Mouse (Mus musculus) MEL (cell line): ENCODE data around the gene Otop1. TPM values are rescaled to one million over a fixed set of nuclear protein-coding genes. Genes with fewer than 3 reads are reported as not detected.

Experiments
- DNase-seq: peaks from one replicate; pipeline ENCODE4 v3.0.0; 2011; ENCODE audit warnings: low read depth, low spot score
- H3K27ac ChIP-seq: 2 replicates; pipeline ENCODE4 v1.5.1; 2012; ENCODE audit warnings: low read depth, mild to moderate bottlenecking, control low read depth, low read length, moderate library complexity; ENCODE audit not compliant: control insufficient read depth
- H3K27me3 ChIP-seq, 2 experiments: fragments of 150-350 bp in 1 of 2; sonication (generic) in 1 of 2; 2 replicates each; pipeline ENCODE4 v1.6.1; 2012; ENCODE audit warnings: low read length in 2 of 2, mild to moderate bottlenecking in 2 of 2, improper control_type of control experiment in 1 of 2, moderate library complexity in 1 of 2; ENCODE audit not compliant: insufficient read depth in 2 of 2, control insufficient read depth in 1 of 2
- H3K36me3 ChIP-seq, 2 experiments: 2 replicates each; pipeline ENCODE4 v1.6.1; 2012 to 2014; ENCODE audit warnings: low read length in 2 of 2, improper control_type of control experiment in 1 of 2, inconsistent platforms in 1 of 2, mild to moderate bottlenecking in 1 of 2; ENCODE audit not compliant: insufficient read depth in 2 of 2, control insufficient read depth in 1 of 2
- H3K4me1 ChIP-seq, 2 experiments: fragments of 150-350 bp in 1 of 2; sonication (generic) in 1 of 2; 2 replicates each; pipeline ENCODE4 v1.6.1; 2012; ENCODE audit warnings: low read length in 2 of 2, improper control_type of control experiment in 1 of 2, mild to moderate bottlenecking in 1 of 2; ENCODE audit not compliant: insufficient read depth in 2 of 2, control insufficient read depth in 1 of 2
- H3K4me3 ChIP-seq, 2 experiments: fragments of 150-350 bp in 1 of 2; sonication (generic) in 1 of 2; 2 replicates each; pipeline ENCODE4 v1.5.1; 2012; ENCODE audit warnings: low read depth in 2 of 2, low read length in 2 of 2, mild to moderate bottlenecking in 2 of 2, moderate library complexity in 2 of 2, control low read depth in 1 of 2, improper control_type of control experiment in 1 of 2; ENCODE audit not compliant: control insufficient read depth in 1 of 2, insufficient read depth in 1 of 2
- H3K79me2 ChIP-seq: 2 replicates; pipeline ENCODE4 v1.6.1; 2012; ENCODE audit warnings: mild to moderate bottlenecking, low read length, moderate library complexity; ENCODE audit not compliant: control insufficient read depth, poor library complexity, insufficient read depth
- H3K9ac ChIP-seq: 2 replicates; pipeline ENCODE4 v1.6.1; 2012; ENCODE audit warnings: low read depth, mild to moderate bottlenecking, control low read depth, low read length, moderate library complexity; ENCODE audit not compliant: control insufficient read depth, poor library complexity, severe bottlenecking
- H3K9me3 ChIP-seq: fragments of 150-350 bp; sonication (generic); replicated peaks from 2 replicates; pipeline ENCODE4 v1.6.1; 2012; ENCODE audit warnings: mild to moderate bottlenecking, low read length, improper control_type of control experiment, moderate library complexity; ENCODE audit not compliant: insufficient read depth
- CHD1 ChIP-seq: IDR thresholded peaks from 2 replicates; pipeline ENCODE4 v1.6.1; 2012; ENCODE audit warnings: low read depth, mild to moderate bottlenecking, inconsistent platforms, low read length, improper control_type of control experiment
- CHD2 ChIP-seq: IDR thresholded peaks from 2 replicates; pipeline ENCODE4 v1.6.1; 2011; ENCODE audit warnings: low read length, improper control_type of control experiment
- EP300 ChIP-seq, 2 experiments: IDR thresholded peaks; 2 replicates each; pipeline ENCODE4 v1.6.1; 2011; ENCODE audit warnings: improper control_type of control experiment in 2 of 2, low read length in 2 of 2, low read depth in 1 of 2, mild to moderate bottlenecking in 1 of 2
- ETS1 ChIP-seq: IDR thresholded peaks from 2 replicates; pipeline ENCODE4 v1.6.1; 2012; ENCODE audit warnings: low read depth, mild to moderate bottlenecking, inconsistent platforms, low read length, improper control_type of control experiment, moderate library complexity
- GATA1 ChIP-seq: IDR thresholded peaks from 2 replicates; pipeline ENCODE4 v1.6.1; 2011; ENCODE audit warnings: low read depth, low read length, improper control_type of control experiment
- HCFC1 ChIP-seq: IDR thresholded peaks from 2 replicates; pipeline ENCODE4 v1.6.1; 2012; ENCODE audit warnings: low read depth, mild to moderate bottlenecking, inconsistent platforms, low read length, improper control_type of control experiment, moderate library complexity
- JUND ChIP-seq: IDR thresholded peaks from 2 replicates; pipeline ENCODE4 v1.6.1; 2011; ENCODE audit warnings: low read depth, mild to moderate bottlenecking, improper control_type of control experiment, low read length
- MAX ChIP-seq: IDR thresholded peaks from 2 replicates; pipeline ENCODE4 v1.6.1; 2011; ENCODE audit warnings: low read length, improper control_type of control experiment
- MEF2A ChIP-seq: IDR thresholded peaks from 2 replicates; pipeline ENCODE4 v1.6.1; 2014; ENCODE audit warnings: low read depth, mild to moderate bottlenecking, inconsistent platforms, low read length, improper control_type of control experiment; ENCODE audit not compliant: poor library complexity, insufficient replicate concordance, severe bottlenecking; ENCODE audit errors: extremely low read depth
- MYB ChIP-seq: IDR thresholded peaks from 2 replicates; pipeline ENCODE4 v1.6.1; 2011; ENCODE audit warnings: mild to moderate bottlenecking, low read depth, low read length, improper control_type of control experiment
- NELFE ChIP-seq: IDR thresholded peaks from 2 replicates; pipeline ENCODE4 v1.6.1; 2011; ENCODE audit warnings: low read depth, low read length, improper control_type of control experiment
- NRF1 ChIP-seq: IDR thresholded peaks from 2 replicates; pipeline ENCODE4 v1.6.1; 2014; ENCODE audit warnings: low read depth, mild to moderate bottlenecking, inconsistent platforms, low read length, improper control_type of control experiment, moderate library complexity; ENCODE audit not compliant: poor library complexity, insufficient read depth, severe bottlenecking
- POLR2A ChIP-seq, 2 experiments: IDR thresholded peaks; 2 replicates each; pipeline ENCODE4 v1.6.1; 2011 to 2012; ENCODE audit warnings: low read length in 2 of 2, mild to moderate bottlenecking in 2 of 2, control low read depth in 1 of 2, improper control_type of control experiment in 1 of 2, low read depth in 1 of 2, moderate library complexity in 1 of 2; ENCODE audit not compliant: control insufficient read depth in 1 of 2, insufficient read depth in 1 of 2, poor library complexity in 1 of 2
- POLR2AphosphoS5 ChIP-seq: IDR thresholded peaks from 2 replicates; pipeline ENCODE4 v1.6.1; 2012; ENCODE audit warnings: low read depth, borderline replicate concordance, mild to moderate bottlenecking, inconsistent platforms, low read length, moderate library complexity, mixed read lengths
- SMC3 ChIP-seq: IDR thresholded peaks from 2 replicates; pipeline ENCODE4 v1.6.1; 2011; ENCODE audit warnings: low read depth, low read length, improper control_type of control experiment
- UBTF ChIP-seq: IDR thresholded peaks from 2 replicates; pipeline ENCODE4 v1.6.1; 2012; ENCODE audit warnings: low read depth, mild to moderate bottlenecking, inconsistent platforms, low read length, improper control_type of control experiment, moderate library complexity, borderline replicate concordance; ENCODE audit not compliant: insufficient read depth
- ZKSCAN1 ChIP-seq: IDR thresholded peaks from 2 replicates; pipeline ENCODE4 v1.6.1; 2012; ENCODE audit warnings: low read depth, mild to moderate bottlenecking, inconsistent platforms, low read length, improper control_type of control experiment, moderate library complexity
- ZNF384 ChIP-seq: IDR thresholded peaks from 2 replicates; pipeline ENCODE4 v1.6.1; 2012; ENCODE audit warnings: low read depth, mild to moderate bottlenecking, inconsistent platforms, low read length, improper control_type of control experiment
- polyA plus RNA-seq, 2 experiments: library from polyadenylated mRNA; stranded (reverse) in 1 of 2; unstranded in 1 of 2; fragments of >175 nt in 1 of 2; fragments of >200 nt in 1 of 2; gene quantifications; 2 replicates each; pipeline versions ENCODE4 v1.2.1 to v1.2.4; 2012; ENCODE audit warnings: low replicate concordance in 2 of 2, low read depth in 1 of 2; ENCODE audit not compliant: insufficient read length in 2 of 2, insufficient read depth in 1 of 2, missing spikeins in 1 of 2
- total RNA-seq: library from RNA; depleted of rRNA; stranded (reverse); fragments of 300-350 nt; gene quantifications from 2 replicates; pipeline ENCODE4 v1.2.3, GENCODE M21; 2012

Otop1 gene
- total and polyA plus RNA-seq, 3 experiments = 0.08 TPM; not detected in 2

- TF ChIP-seq EP300 (IDR thresholded peaks at IDR 0.05; ENCODE audit: low read depth in 1 of 2, low read length in 2 of 2) (no peak), GATA1 (no peak), HCFC1 (no peak), ZKSCAN1 (no peak), JUND (no peak), CHD1 (no peak)
- TF ChIP-seq, all 39 proteins: peak for 0
- Histone ChIP-seq H3K9ac (no peak overlapping the region), H3K4me3 (no peak overlapping the region), H3K27me3 (no peaks in the 10 kb centered on the region), H3K4me1 (peaks cover 3 to 14% of the 10 kb centered on the region in 2 experiments; a peak in 3 of 4 replicates), H3K9me3 (no peaks in the 10 kb centered on the region), H3K79me2 (peaks cover 14% of the 10 kb centered on the region), H3K27ac (no peak overlapping the region), H3K36me3 (peaks cover 0 to 13% of the 10 kb centered on the region in 2 experiments; a peak in 2 of 4 replicates)
- no peak for DNase-seq
Observed at GRCm38 (mm10) chr5:38256551-38256950, 19.2 kb upstream of the Otop1 start.

- Histone ChIP-seq H3K9ac (no peak overlapping the region), H3K36me3 (peaks cover 2 to 15% of the 10 kb centered on the region in 2 experiments), H3K27ac (no peak overlapping the region), H3K9me3 (no peaks in the 10 kb centered on the region), H3K27me3 (no peaks in the 10 kb centered on the region), H3K79me2 (peaks cover 14% of the 10 kb centered on the region), H3K4me3 (no peak overlapping the region), H3K4me1 (peaks cover 3 to 14% of the 10 kb centered on the region in 2 experiments; a peak in 3 of 4 replicates)
- TF ChIP-seq CHD2 = no peak
- no peak for TF ChIP-seq JUND
- no peak for TF ChIP-seq NELFE
- no peak for TF ChIP-seq ZNF384
- no peak for TF ChIP-seq NRF1
- TF ChIP-seq ETS1 = no peak
- no peak for TF ChIP-seq SMC3
- no peak for TF ChIP-seq MAX
- TF ChIP-seq POLR2AphosphoS5 = no peak
- no peak for TF ChIP-seq POLR2A (IDR thresholded peaks at IDR 0.05; ENCODE audit: control insufficient read depth in 1 of 2, insufficient read depth in 1 of 2, low read depth in 1 of 2, low read length in 2 of 2, poor library complexity in 1 of 2)
- TF ChIP-seq MEF2A = no peak
- no peak for TF ChIP-seq MYB
- no peak for TF ChIP-seq CHD1
- TF ChIP-seq UBTF = no peak
- DNase-seq = no peak
Observed at GRCm38 (mm10) chr5:38258034-38258772, 17.6 kb upstream of the Otop1 start.
